Mouse (Mus musculus): Measurements from ENCODE around the gene Tiam1. TPM values are rescaled to one million over a fixed set of nuclear protein-coding genes. Genes with fewer than 3 reads are reported as not detected.

Tiam1 gene
- polyA plus RNA-seq, 1 experiment from 2014 or later = 11.5 TPM

GRCm38 (mm10) chr16:90122439-90122838 is 21.1 kb downstream of the Tiam1 start:
- Histone ChIP-seq H3K9me3 (ENCODE audit: low read length) (peaks cover 3% of the 10 kb centered on the region; the same call in 1 of the 2 replicates), H3K36me3 (ENCODE audit: insufficient read depth, low read length) (0 out of 2 replicates have a peak, but pooled peaks cover 3% of the 10 kb centered on the region), H3K27ac (ENCODE audit: low read length) (no peak overlapping the region), H3K4me1 (ENCODE audit: insufficient read depth, low read length) (peaks cover 10% of the 10 kb centered on the region), H3K4me2 (replicated peaks; ENCODE audit: low read depth, low read length) (no peak overlapping the region), H3K9ac (replicated peaks; ENCODE audit: low read length) (no peak overlapping the region), H3K4me3 (ENCODE audit: low read length) (no peak overlapping the region), H3K27me3 (ENCODE audit: insufficient read depth, low read length) (no peaks in the 10 kb centered on the region)
- ATAC-seq (ENCODE audit: low FRiP score, low TSS enrichment) = no peak
- WGBS = 73% methylated on average over 9 of the region's 9 CpGs

- H3K4me2 ChIP-seq (replicated peaks; ENCODE audit: low read depth, low read length) = no peak overlapping the region
- H3K9ac ChIP-seq (replicated peaks; ENCODE audit: low read length) = no peak overlapping the region
- no peak overlapping the region for H3K27ac ChIP-seq (ENCODE audit: low read length)
- 0 out of 2 replicates have a peak, but pooled peaks cover 3% of the 10 kb centered on the region for H3K36me3 ChIP-seq (ENCODE audit: insufficient read depth, low read length)
- no peak overlapping the region for H3K4me3 ChIP-seq (ENCODE audit: low read length)
- peaks cover 10% of the 10 kb centered on the region for H3K4me1 ChIP-seq (ENCODE audit: insufficient read depth, low read length)
- 85% methylated on average over 13 of the region's 13 CpGs for WGBS
- H3K27me3 ChIP-seq (ENCODE audit: insufficient read depth, low read length) = no peaks in the 10 kb centered on the region
- ATAC-seq (ENCODE audit: low FRiP score, low TSS enrichment) = no peak
- H3K9me3 ChIP-seq (ENCODE audit: low read length) = peaks cover 3% of the 10 kb centered on the region; the same call in 1 of the 2 replicates
These were observed 21.8 kb downstream of the Tiam1 start for GRCm38 (mm10) chr16:90121799-90122198.

- no peak overlapping the region for H3K4me2 ChIP-seq (replicated peaks; ENCODE audit: low read depth, low read length)
- no peak overlapping the region for H3K4me3 ChIP-seq (ENCODE audit: low read length)
- 0 out of 2 replicates have a peak, but pooled peaks cover 3% of the 10 kb centered on the region for H3K36me3 ChIP-seq (ENCODE audit: insufficient read depth, low read length)
- H3K9ac ChIP-seq (replicated peaks; ENCODE audit: low read length) = no peak overlapping the region
- no peaks in the 10 kb centered on the region for H3K27me3 ChIP-seq (ENCODE audit: insufficient read depth, low read length)
- no peak for ATAC-seq (ENCODE audit: low FRiP score, low TSS enrichment)
- whole genome bisulfite sequencing = 95% methylated on average over 4 of the region's 4 CpGs
- H3K9me3 ChIP-seq (ENCODE audit: low read length) = peaks cover 3% of the 10 kb centered on the region; the same call in 1 of the 2 replicates
- no peak overlapping the region for H3K27ac ChIP-seq (ENCODE audit: low read length)
- H3K4me1 ChIP-seq (ENCODE audit: insufficient read depth, low read length) = peaks cover under 1% of the 10 kb centered on the region; the same call in 1 of the 2 replicates
These were observed 23.6 kb downstream of the Tiam1 start for GRCm38 (mm10) chr16:90119969-90120368.

- no peaks in the 10 kb centered on the region for H3K27me3 ChIP-seq (ENCODE audit: insufficient read depth, low read length)
- ATAC-seq (ENCODE audit: low FRiP score, low TSS enrichment) = no peak
- H3K4me2 ChIP-seq (replicated peaks; ENCODE audit: low read depth, low read length) = no peak overlapping the region
- no peaks in the 10 kb centered on the region for H3K4me1 ChIP-seq (ENCODE audit: insufficient read depth, low read length)
- no peak overlapping the region for H3K9ac ChIP-seq (replicated peaks; ENCODE audit: low read length)
- no peak overlapping the region for H3K4me3 ChIP-seq (ENCODE audit: low read length)
- 0 out of 2 replicates have a peak, but pooled peaks cover 3% of the 10 kb centered on the region for H3K36me3 ChIP-seq (ENCODE audit: insufficient read depth, low read length)
- peaks cover 3% of the 10 kb centered on the region; the same call in 1 of the 2 replicates for H3K9me3 ChIP-seq (ENCODE audit: low read length)
- no peak overlapping the region for H3K27ac ChIP-seq (ENCODE audit: low read length)
- 52% methylated on average over 13 of the region's 13 CpGs for WGBS
These were observed 26.9 kb downstream of the Tiam1 start for GRCm38 (mm10) chr16:90116637-90117182.

GRCm38 (mm10) chr16:90112577-90113155 is 30.9 kb downstream of the Tiam1 start:
- Histone ChIP-seq H3K27ac (ENCODE audit: low read length) (no peak overlapping the region), H3K4me3 (ENCODE audit: low read length) (no peak overlapping the region), H3K9ac (replicated peaks; ENCODE audit: low read length) (no peak overlapping the region), H3K27me3 (ENCODE audit: insufficient read depth, low read length) (no peaks in the 10 kb centered on the region), H3K4me2 (replicated peaks; ENCODE audit: low read depth, low read length) (no peak overlapping the region), H3K4me1 (ENCODE audit: insufficient read depth, low read length) (no peaks in the 10 kb centered on the region), H3K9me3 (ENCODE audit: low read length) (no peaks in the 10 kb centered on the region), H3K36me3 (ENCODE audit: insufficient read depth, low read length) (no peaks in the 10 kb centered on the region)
- ATAC-seq (ENCODE audit: low FRiP score, low TSS enrichment) = no peak
- WGBS = 83% methylated on average over 11 of the region's 11 CpGs

- no peak overlapping the region for H3K9ac ChIP-seq (replicated peaks; ENCODE audit: low read length)
- no peaks in the 10 kb centered on the region for H3K9me3 ChIP-seq (ENCODE audit: low read length)
- H3K27me3 ChIP-seq (ENCODE audit: insufficient read depth, low read length) = no peaks in the 10 kb centered on the region
- H3K4me1 ChIP-seq (ENCODE audit: insufficient read depth, low read length) = 0 out of 2 replicates have a peak, but pooled peaks cover 5% of the 10 kb centered on the region
- 52% methylated on average over 2 of the region's 3 CpGs for WGBS
- no peaks in the 10 kb centered on the region for H3K36me3 ChIP-seq (ENCODE audit: insufficient read depth, low read length)
- no peak overlapping the region for H3K4me2 ChIP-seq (replicated peaks; ENCODE audit: low read depth, low read length)
- H3K4me3 ChIP-seq (ENCODE audit: low read length) = no peak overlapping the region
- ATAC-seq (ENCODE audit: low FRiP score, low TSS enrichment) = no peak
- no peak overlapping the region for H3K27ac ChIP-seq (ENCODE audit: low read length)
These were observed 34.1 kb downstream of the Tiam1 start for GRCm38 (mm10) chr16:90109500-90109899.

- Histone ChIP-seq H3K4me3 (ENCODE audit: low read length) (no peak overlapping the region), H3K36me3 (ENCODE audit: insufficient read depth, low read length) (no peaks in the 10 kb centered on the region), H3K4me1 (ENCODE audit: insufficient read depth, low read length) (0 out of 2 replicates have a peak, but pooled peaks cover 5% of the 10 kb centered on the region), H3K27me3 (ENCODE audit: insufficient read depth, low read length) (no peaks in the 10 kb centered on the region), H3K9me3 (ENCODE audit: low read length) (no peaks in the 10 kb centered on the region), H3K9ac (replicated peaks; ENCODE audit: low read length) (no peak overlapping the region), H3K27ac (ENCODE audit: low read length) (no peak overlapping the region), H3K4me2 (replicated peaks; ENCODE audit: low read depth, low read length) (no peak overlapping the region)
- no peak for ATAC-seq (ENCODE audit: low FRiP score, low TSS enrichment)
- WGBS = 59% methylated on average over 14 of the region's 15 CpGs
These were observed 38.7 kb downstream of the Tiam1 start for GRCm38 (mm10) chr16:90104714-90105459.

- 82% methylated on average over 2 of the region's 2 CpGs for WGBS
- H3K36me3 ChIP-seq (ENCODE audit: insufficient read depth, low read length) = no peaks in the 10 kb centered on the region
These were observed 39.8 kb downstream of the Tiam1 start for GRCm38 (mm10) chr16:90103726-90104125.

GRCm38 (mm10) chr16:90102596-90102995 is 41.0 kb downstream of the Tiam1 start:
- WGBS = 79% methylated on average over 7 of the region's 7 CpGs
- H3K9ac ChIP-seq (replicated peaks; ENCODE audit: low read length) = no peak overlapping the region
- no peak overlapping the region for H3K4me3 ChIP-seq (ENCODE audit: low read length)
- no peak for ATAC-seq (ENCODE audit: low FRiP score, low TSS enrichment)
- no peaks in the 10 kb centered on the region for H3K27me3 ChIP-seq (ENCODE audit: insufficient read depth, low read length)
- H3K27ac ChIP-seq (ENCODE audit: low read length) = no peak overlapping the region
- no peaks in the 10 kb centered on the region for H3K36me3 ChIP-seq (ENCODE audit: insufficient read depth, low read length)
- no peaks in the 10 kb centered on the region for H3K9me3 ChIP-seq (ENCODE audit: low read length)
- H3K4me1 ChIP-seq (ENCODE audit: insufficient read depth, low read length) = peaks cover 18% of the 10 kb centered on the region
- no peak overlapping the region for H3K4me2 ChIP-seq (replicated peaks; ENCODE audit: low read depth, low read length)

More at GRCm38 (mm10) chr16:90103726-90104125, 39.8 kb downstream of the Tiam1 start:
- no peak overlapping the region for H3K27ac ChIP-seq (ENCODE audit: low read length)
- no peak for ATAC-seq (ENCODE audit: low FRiP score, low TSS enrichment)
- no peaks in the 10 kb centered on the region for H3K27me3 ChIP-seq (ENCODE audit: insufficient read depth, low read length)
- H3K4me3 ChIP-seq (ENCODE audit: low read length) = no peak overlapping the region
- H3K9ac ChIP-seq (replicated peaks; ENCODE audit: low read length) = no peak overlapping the region
- H3K4me1 ChIP-seq (ENCODE audit: insufficient read depth, low read length) = peaks cover 11% of the 10 kb centered on the region; the same call in 1 of the 2 replicates
- H3K9me3 ChIP-seq (ENCODE audit: low read length) = no peaks in the 10 kb centered on the region
- no peak overlapping the region for H3K4me2 ChIP-seq (replicated peaks; ENCODE audit: low read depth, low read length)
